Mouse (Mus musculus) heart, embryonic 11.5 days (tissue): ENCODE results near the gene A730071L15Rik. TPM values are rescaled to one million over a fixed set of nuclear protein-coding genes. Genes with fewer than 3 reads are reported as not detected.

Experiments
- ATAC-seq: fragments of 200-750 bp; cut with Nextera tagmentation; replicated peaks from 2 replicates; pipeline ENCODE4 v1.8.0; 2017; ENCODE audit warnings: moderate library complexity; ENCODE audit not compliant: insufficient number of reproducible peaks, low FRiP score, low TSS enrichment
- H3K27ac ChIP-seq: fragments of 300-500 bp; sonication (generic); 2 replicates; pipeline ENCODE4 v1.5.1; 2014; ENCODE audit warnings: mild to moderate bottlenecking, low read depth, low read length
- H3K27me3 ChIP-seq: fragments of 300-500 bp; sonication (generic); 2 replicates; pipeline ENCODE4 v1.6.1; 2014; ENCODE audit warnings: mild to moderate bottlenecking, low read length, mixed read lengths; ENCODE audit not compliant: control insufficient read depth, insufficient read depth
- H3K36me3 ChIP-seq: fragments of 300-500 bp; sonication (generic); 2 replicates; pipeline ENCODE4 v1.6.1; 2014; ENCODE audit warnings: mild to moderate bottlenecking, low read length, moderate library complexity, mixed read lengths; ENCODE audit not compliant: control insufficient read depth, insufficient read depth
- H3K4me1 ChIP-seq: fragments of 300-500 bp; sonication (generic); 2 replicates; pipeline ENCODE4 v1.6.1; 2014; ENCODE audit warnings: low read length; ENCODE audit not compliant: control insufficient read depth, insufficient read depth
- H3K4me2 ChIP-seq: fragments of 300-500 bp; sonication (generic); 2 replicates; pipeline ENCODE4 v1.6.1; 2014; ENCODE audit warnings: mild to moderate bottlenecking, moderate library complexity
- H3K4me3 ChIP-seq: fragments of 300-500 bp; sonication (generic); 2 replicates; pipeline ENCODE4 v1.5.1; 2014; ENCODE audit warnings: low read depth, low read length
- H3K9ac ChIP-seq: fragments of 300-500 bp; sonication (generic); 2 replicates; pipeline ENCODE4 v1.6.1; 2014; ENCODE audit warnings: mild to moderate bottlenecking, low read depth, low read length, moderate library complexity
- H3K9me3 ChIP-seq: fragments of 300-500 bp; sonication (generic); replicated peaks from 2 replicates; pipeline ENCODE4 v1.6.1; 2016; ENCODE audit warnings: low read length; ENCODE audit not compliant: control insufficient read depth
- WGBS: fragments of 180-500 bp; shearing (Covaris S2); extraction: QIAGEN DNeasy Blood & Tissue Kit; methylation state at CpG from one replicate; pipeline ENCODE4 v1.1.7; 2014; ENCODE audit not compliant: insufficient replicate concordance; 5-methylcytosine and 5-hydroxymethylcytosine counted together
- polyA plus RNA-seq: library from polyadenylated mRNA; unstranded; fragments of >200 nt; fragmentation: Nextera tagmentation; extraction: Ambion mirVana; gene quantifications from 2 replicates; pipeline ENCODE4 v1.2.1, GENCODE M21; 2014

Gene A730071L15Rik
- polyA plus RNA-seq, result 0.28 and 0.84 TPM in 2 replicates

GRCm38 (mm10) chr11:6199410-6200086, at the start of gene A730071L15Rik:
Gene A730071L15Rik (plus strand): TSS chr11:6200029.
- ATAC-seq, result peak; percentile 66
- H3K36me3 ChIP-seq, result no peaks in the 10 kb centered on the region
- peak within 1 kb of the TSS; percentile 90 for H3K27ac ChIP-seq
- 2% methylated on average over 35 of the region's 35 CpGs for WGBS
- H3K4me1 ChIP-seq, result peaks cover 14% of the 10 kb centered on the region
- H3K9me3 ChIP-seq, result no peaks in the 10 kb centered on the region
- H3K4me3 ChIP-seq, result peak within 1 kb of the TSS; percentile 97
- H3K4me2 ChIP-seq, result peak within 1 kb of the TSS; percentile 96
- no peaks in the 10 kb centered on the region for H3K27me3 ChIP-seq
- H3K9ac ChIP-seq, result peak within 1 kb of the TSS; percentile 90

- no peak for ATAC-seq
- no peaks in the 10 kb centered on the region for H3K27me3 ChIP-seq
- H3K4me3 ChIP-seq, result no peak overlapping the region
- 80% methylated on average over 4 of the region's 4 CpGs for WGBS
- H3K36me3 ChIP-seq, result peaks cover 6% of the 10 kb centered on the region
- no peak overlapping the region for H3K9ac ChIP-seq
- H3K9me3 ChIP-seq, result no peaks in the 10 kb centered on the region
- H3K4me1 ChIP-seq, result peaks cover 21% of the 10 kb centered on the region
- no peak overlapping the region for H3K27ac ChIP-seq
- no peak overlapping the region for H3K4me2 ChIP-seq
These were observed 47.0 kb upstream of the A730071L15Rik start for GRCm38 (mm10) chr11:6152864-6153263.

GRCm38 (mm10) chr11:6154211-6154701, 45.6 kb upstream of the A730071L15Rik start:
- WGBS, result 47% methylated on average over 3 of the region's 3 CpGs
- no peak for ATAC-seq
- Histone ChIP-seq H3K4me3 (no peak overlapping the region), H3K9me3 (no peaks in the 10 kb centered on the region), H3K9ac (0 out of 2 replicates have a peak overlapping the region, but pooled peaks have one; percentile 19), H3K4me1 (peaks cover 21% of the 10 kb centered on the region), H3K4me2 (no peak overlapping the region), H3K27ac (peak overlapping the region; percentile 57), H3K36me3 (peaks cover under 1% of the 10 kb centered on the region; the same call in 1 of the 2 replicates), H3K27me3 (no peaks in the 10 kb centered on the region)

DNA sequence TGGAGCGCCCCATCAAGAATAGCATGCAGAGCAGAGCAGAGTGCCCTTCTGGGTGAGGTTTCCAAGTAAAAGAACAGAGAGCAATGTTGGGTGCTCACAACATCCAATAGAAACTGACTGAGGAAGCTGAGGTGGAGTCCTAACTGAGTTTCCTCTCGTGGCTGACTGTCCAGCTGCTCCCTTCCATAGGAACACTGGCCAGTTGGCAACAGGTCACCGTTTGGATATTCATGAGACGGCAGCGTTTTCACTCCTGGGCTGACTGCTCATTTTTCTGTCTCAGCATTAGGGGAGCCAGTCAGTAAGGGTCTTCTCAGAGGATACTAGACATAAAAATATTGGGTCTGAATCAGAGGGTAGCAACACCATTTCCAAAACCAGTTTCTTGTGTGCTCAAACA, 43.2 kb upstream of the A730071L15Rik start:
- Histone ChIP-seq H3K27me3 (no peaks in the 10 kb centered on the region), H3K9me3 (no peaks in the 10 kb centered on the region), H3K4me2 (no peak overlapping the region), H3K36me3 (no peaks in the 10 kb centered on the region), H3K4me1 (peaks cover 27% of the 10 kb centered on the region), H3K9ac (no peak overlapping the region), H3K27ac (no peak overlapping the region), H3K4me3 (no peak overlapping the region)
- no peak for ATAC-seq
- WGBS, result 87% methylated on average over 5 of the region's 5 CpGs

DNA sequence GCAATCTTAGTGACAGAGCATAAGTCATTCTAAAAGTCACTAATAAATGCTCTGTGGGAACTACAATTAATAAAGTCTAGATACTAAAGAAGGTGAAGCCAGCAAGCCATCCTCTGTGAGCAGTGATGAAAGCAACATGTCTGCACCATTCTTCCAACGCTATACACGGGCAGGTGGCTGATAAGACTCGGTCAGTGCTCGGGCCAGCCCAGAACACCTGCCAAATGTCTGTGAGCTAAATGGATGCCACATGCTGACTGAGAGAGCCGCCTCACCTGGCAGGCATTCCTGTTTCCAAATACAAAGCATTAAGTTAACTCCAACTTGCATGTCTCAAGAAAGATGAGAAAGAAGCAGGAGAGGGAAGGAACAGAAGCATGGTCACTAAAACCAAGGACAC, 42.7 kb upstream of the A730071L15Rik start:
- no peak overlapping the region for H3K4me2 ChIP-seq
- ATAC-seq, result no peak
- H3K27me3 ChIP-seq, result no peaks in the 10 kb centered on the region
- WGBS, result 46% methylated on average over 5 of the region's 5 CpGs
- H3K4me3 ChIP-seq, result no peak overlapping the region
- no peaks in the 10 kb centered on the region for H3K36me3 ChIP-seq
- no peak overlapping the region for H3K9ac ChIP-seq
- peaks cover 27% of the 10 kb centered on the region for H3K4me1 ChIP-seq
- no peaks in the 10 kb centered on the region for H3K9me3 ChIP-seq
- H3K27ac ChIP-seq, result no peak overlapping the region

DNA sequence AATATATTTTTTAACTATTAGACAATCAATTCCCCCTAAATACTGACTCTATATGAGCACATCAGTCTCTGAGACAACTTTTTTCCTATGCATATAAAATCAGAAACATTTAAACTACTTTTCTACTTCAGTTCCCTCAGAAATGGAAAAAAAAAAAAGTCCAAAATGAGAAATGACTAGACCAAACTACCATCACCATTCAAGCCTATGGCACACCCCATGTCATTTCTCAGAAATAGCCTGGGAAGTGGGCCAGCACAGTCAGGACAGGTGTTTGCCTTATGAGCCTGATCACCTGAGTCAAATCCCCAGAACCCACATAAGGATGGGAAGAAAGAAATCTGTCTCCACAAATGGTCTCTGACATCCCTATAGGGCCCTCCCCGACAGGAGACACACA, 41.3 kb upstream of the A730071L15Rik start:
- Histone ChIP-seq H3K4me3 (no peak overlapping the region), H3K36me3 (no peaks in the 10 kb centered on the region), H3K9me3 (no peaks in the 10 kb centered on the region), H3K9ac (no peak overlapping the region), H3K4me2 (no peak overlapping the region), H3K27ac (no peak overlapping the region), H3K27me3 (no peaks in the 10 kb centered on the region), H3K4me1 (peaks cover 31% of the 10 kb centered on the region)
- 97% methylated on average over 1 of the region's 1 CpGs for WGBS
- no peak for ATAC-seq

DNA sequence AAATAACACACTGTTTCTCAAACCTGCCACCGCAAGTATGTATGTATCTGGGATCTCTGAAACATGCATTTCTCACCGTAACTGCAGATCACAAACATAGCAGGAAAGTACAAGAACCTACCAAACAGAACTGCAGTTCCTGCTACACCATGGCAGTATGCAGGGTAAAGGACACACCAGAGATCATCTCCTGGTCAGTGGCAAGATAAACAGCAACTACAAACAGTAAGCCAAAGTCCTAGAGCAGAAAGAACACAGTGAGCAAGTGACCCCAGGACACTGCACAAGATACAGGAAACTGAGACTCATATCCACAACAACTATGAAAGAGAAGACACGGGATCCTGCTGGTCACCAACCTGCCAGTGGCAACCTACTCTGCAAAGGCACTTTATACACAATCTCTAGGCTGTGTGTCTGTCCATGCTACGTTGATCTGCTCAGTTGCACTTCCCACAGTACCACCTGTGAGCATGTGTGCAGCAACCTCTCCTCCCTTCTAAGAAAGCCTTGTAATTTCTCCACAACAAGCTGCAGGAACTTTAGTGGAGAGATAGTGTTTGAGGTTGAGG, 40.0 kb upstream of the A730071L15Rik start:
- 78% methylated on average over 4 of the region's 4 CpGs for WGBS
- Histone ChIP-seq H3K27me3 (no peaks in the 10 kb centered on the region), H3K4me1 (peaks cover 19% of the 10 kb centered on the region), H3K4me2 (no peak overlapping the region), H3K36me3 (no peaks in the 10 kb centered on the region), H3K27ac (no peak overlapping the region), H3K9me3 (no peaks in the 10 kb centered on the region), H3K4me3 (no peak overlapping the region), H3K9ac (no peak overlapping the region)
- ATAC-seq, result no peak

DNA sequence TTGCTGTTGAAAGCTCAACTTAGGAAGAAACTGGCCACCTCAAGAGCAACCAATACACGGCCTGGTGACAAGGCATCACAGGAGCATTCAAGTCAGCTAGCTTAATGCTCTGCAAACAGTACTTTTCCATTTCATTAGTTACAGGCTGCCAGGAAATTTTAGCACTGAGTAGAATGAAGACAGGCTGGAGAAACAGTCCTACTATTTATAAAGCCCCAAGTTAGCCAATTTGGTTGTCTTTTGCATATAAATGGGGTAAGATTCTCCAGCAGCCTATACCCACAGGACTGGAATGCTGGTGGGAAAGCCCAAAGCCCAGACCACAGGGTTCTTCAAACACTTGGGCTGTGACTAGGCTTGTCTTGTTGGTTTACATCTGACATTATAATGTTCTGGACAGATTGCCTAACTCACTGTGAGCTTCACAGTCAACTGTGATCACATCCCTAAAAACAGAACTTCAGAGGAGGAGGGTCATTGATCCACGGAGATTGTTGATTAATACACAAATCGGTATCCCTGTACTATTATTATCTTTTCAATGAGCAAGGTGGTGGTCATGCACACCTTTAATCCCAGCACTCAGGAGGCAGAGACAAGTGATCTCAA, 39.1 kb upstream of the A730071L15Rik start:
- ATAC-seq, result no peak
- H3K9ac ChIP-seq, result no peak overlapping the region
- no peak overlapping the region for H3K4me3 ChIP-seq
- H3K36me3 ChIP-seq, result no peaks in the 10 kb centered on the region
- no peaks in the 10 kb centered on the region for H3K9me3 ChIP-seq
- 74% methylated on average over 3 of the region's 3 CpGs for WGBS
- H3K27ac ChIP-seq, result no peak overlapping the region
- H3K4me1 ChIP-seq, result peaks cover 15% of the 10 kb centered on the region
- H3K4me2 ChIP-seq, result no peak overlapping the region
- no peaks in the 10 kb centered on the region for H3K27me3 ChIP-seq
